Mouse (Mus musculus) heart, postnatal 25 days (tissue): ENCODE data around the gene Sult6b2. TPM values are rescaled to one million over a fixed set of nuclear protein-coding genes. Genes with fewer than 3 reads are reported as not detected.

Experiments
- DNase-seq: peaks from one replicate; pipeline ENCODE4 v3.0.0; 2022; ENCODE audit warnings: low spot score
- intact Hi-C: fragments of 180-260 bp; cut with DNase I; formaldehyde crosslinking; loops from one replicate; pipeline ENCODE4 v1.15.1; 2025
- total RNA-seq, 2 experiments: library from RNA; stranded (reverse); gene quantifications; 2 replicates each; pipeline ENCODE4 v1.2.3; 2021

The Sult6b2 gene
- total RNA-seq, result under 1 TPM in 1 of 2 experiments, not detected in 1; 0.23 TPM

GRCm38 (mm10) chr6:142804402-142804801 lies at the start of gene Sult6b2:
Sult6b2 (minus strand) TSS chr6:142804502.
- no peak for DNase-seq
- intact Hi-C loops, result no loop called here

DNA sequence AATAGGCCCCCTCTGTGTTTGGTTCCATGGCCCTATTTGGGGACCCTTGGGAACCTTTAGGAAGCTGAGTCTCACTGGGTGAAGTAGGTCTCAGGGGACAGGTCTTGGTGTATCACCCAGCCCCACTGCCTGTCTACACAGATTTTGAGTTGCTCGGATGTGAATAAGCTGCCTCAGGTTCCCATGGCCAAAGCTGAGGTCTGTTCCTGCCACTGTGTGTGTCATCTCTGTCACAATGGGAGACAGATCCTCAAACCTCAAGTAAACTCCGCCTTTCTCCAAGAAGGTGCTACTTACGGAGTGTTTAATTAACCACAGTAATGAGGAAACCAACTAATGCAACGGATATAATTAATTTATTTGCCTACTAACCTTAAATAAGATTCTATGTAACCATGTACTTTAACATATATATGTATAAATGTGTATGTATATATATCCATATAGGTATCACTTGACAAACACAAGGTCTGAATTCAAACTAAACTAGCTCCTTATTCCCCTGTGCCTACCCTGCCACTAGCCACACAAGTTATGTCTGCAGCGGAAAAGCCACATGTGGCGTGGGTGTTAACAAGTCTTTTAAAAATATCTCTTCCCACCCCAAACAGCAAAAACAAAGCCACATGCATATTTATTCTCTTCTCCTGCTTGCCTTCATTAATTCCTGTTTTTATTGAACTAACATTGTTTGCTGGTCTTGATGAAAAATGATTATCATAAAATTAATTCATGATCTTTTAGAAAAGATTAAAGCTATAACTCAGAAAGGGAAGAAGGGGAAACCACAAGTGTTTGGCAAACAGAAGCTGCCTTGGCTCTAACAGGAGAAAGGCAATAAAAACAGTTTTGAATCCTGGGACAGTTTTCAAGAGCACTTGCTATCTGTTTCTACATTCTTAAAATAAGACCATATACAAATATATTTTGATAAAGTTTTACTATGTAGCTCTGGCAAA lies 48.4 kb upstream of the Sult6b2 start:
- DNase-seq, result no peak
- intact Hi-C loops, result no loop called here

DNA sequence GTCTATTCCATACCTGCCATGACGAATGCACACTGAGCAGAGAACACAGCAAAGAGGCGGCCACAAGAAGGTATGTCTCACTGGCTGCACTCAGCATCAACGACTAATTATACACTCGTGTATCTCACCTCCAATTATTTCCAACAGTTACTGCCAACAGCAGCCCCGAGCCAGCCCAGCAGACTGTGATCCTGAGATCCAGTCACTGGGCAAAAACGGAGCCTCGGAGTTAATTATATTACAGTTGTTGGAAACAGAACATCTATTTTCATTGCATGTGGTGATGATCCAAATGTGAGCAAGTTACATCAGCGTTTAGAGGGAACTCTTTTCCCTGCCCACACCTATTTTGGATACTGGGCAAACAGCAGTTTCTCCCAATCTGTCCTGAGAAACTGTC lies 46.1 kb upstream of the Sult6b2 start:
- no peak for DNase-seq
- intact Hi-C loops, result no loop called here

- no peak for DNase-seq
- intact Hi-C loops, result no loop called here
Measured at GRCm38 (mm10) chr6:142849326-142849725, 45.0 kb upstream of the Sult6b2 start.

GRCm38 (mm10) chr6:142847914-142848674 lies 43.8 kb upstream of the Sult6b2 start:
- DNase-seq, result no peak
- intact Hi-C loops, result no loop called here

DNA sequence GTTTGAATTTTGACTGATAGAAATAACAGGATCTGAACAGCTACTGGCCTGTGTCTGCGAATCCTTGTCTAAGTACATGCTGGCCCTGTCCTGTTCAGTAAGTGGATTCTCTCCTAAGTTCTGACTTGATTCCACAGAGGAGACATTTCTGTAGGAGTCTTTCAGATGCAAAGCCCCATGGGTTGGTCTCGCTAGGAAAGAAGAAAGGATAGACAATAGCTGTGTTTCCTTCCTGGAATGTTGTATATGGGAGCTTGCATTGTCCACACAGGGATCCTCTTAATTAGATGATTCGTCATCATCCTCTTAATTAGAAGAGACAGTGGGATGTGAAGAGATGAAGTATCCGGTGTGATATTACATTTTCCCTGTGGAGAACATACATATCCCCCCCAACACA lies 42.6 kb upstream of the Sult6b2 start:
- intact Hi-C loops, result no loop called here
- DNase-seq, result no peak

GRCm38 (mm10) chr6:142845066-142845465 lies 40.8 kb upstream of the Sult6b2 start:
- intact Hi-C loops, result no loop called here

DNA sequence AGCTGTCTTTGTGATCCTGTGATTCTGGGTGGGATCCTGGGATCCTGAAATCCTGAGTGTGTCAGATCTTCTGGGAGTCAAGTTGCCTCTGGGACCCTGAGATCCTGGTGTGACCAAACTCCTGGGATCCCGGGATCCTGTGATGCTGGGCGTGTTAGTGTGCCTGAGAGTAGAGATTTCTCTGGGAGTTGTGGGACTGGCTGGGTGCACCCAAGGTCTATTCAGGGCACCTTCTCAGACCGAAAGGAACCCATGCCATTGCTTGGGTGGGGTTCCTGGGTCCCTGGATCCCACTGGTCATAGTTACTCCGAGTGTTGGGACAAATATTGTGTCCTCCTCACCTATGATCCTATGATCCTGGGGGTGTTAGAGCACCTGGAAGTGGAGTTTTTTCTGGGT lies 39.8 kb upstream of the Sult6b2 start:
- intact Hi-C loops, result no loop called here
- DNase-seq, result no peak

More at GRCm38 (mm10) chr6:142845066-142845465, 40.8 kb upstream of the Sult6b2 start:
- DNase-seq, result no peak

- intact Hi-C loops, result no loop called here
- no peak for DNase-seq
Measured at GRCm38 (mm10) chr6:142838501-142838900, 34.2 kb upstream of the Sult6b2 start.

DNA sequence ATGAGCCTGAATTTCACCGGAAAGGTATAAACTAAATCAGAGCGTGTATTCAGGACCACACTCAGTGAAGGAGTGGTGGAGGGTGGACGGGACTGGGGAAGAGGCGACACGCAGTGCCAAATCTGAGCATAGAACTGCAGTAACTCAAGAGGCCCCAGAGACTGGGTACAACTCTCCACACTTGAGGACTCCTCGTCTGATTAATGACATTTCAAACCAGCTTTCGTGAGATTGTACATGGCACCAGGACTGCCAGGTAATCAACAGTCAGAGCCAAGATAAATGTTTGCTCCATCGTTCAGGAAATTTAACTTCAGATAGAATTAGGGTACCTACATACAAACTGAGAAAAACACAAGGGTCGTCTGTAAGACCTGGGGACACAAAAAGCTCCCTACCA lies 33.0 kb upstream of the Sult6b2 start:
- intact Hi-C loops, result no loop called here
- DNase-seq, result no peak

- no peak for DNase-seq
- intact Hi-C loops, result no loop called here
Measured at GRCm38 (mm10) chr6:142835726-142836125, 31.4 kb upstream of the Sult6b2 start.

GRCm38 (mm10) chr6:142834911-142835310 lies 30.6 kb upstream of the Sult6b2 start:
- no peak for DNase-seq
- intact Hi-C loops, result no loop called here

- DNase-seq, result no peak
- intact Hi-C loops, result no loop called here
Measured at GRCm38 (mm10) chr6:142831706-142832105, 27.4 kb upstream of the Sult6b2 start.

DNA sequence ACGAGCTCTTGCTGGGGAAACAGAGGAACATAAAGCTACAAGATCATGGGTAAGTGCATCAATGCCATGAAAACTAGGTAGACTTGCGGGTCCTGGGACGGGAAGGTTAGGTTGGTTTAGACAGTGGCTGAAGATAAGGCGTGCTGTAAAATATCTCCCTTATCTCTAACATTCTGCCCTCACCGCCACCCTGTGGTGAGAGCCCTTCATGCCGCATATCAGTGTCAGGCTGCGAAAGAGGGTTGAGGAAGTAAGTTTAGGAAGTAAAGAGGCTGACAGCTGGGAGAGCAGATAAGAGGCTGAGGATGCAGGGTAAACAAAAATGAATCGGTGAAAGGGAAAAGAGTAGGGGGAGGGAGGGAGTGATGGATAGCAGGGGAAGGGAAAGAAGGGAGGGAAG lies 26.9 kb upstream of the Sult6b2 start:
- no peak for DNase-seq
- intact Hi-C loops, result no loop called here

DNA sequence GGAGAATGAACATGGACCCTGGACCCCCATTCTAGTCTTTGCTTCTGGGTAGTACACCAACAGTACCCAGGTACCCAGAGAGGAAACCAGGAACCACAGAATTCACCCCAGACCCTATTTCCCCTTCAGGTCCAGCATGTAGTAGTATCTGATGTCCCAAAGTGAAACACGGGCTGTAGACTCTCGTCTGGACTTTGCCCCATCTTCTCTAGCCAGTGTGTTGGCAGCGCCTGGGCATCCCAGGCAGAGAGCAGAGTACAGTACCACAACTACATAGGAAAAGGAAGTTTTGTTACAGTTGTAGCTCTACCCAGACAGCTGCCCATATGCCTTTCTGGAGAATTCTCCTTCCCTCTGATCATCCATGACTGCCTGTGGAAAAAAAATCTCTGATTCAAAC lies 25.9 kb upstream of the Sult6b2 start:
- no peak for DNase-seq
- intact Hi-C loops, result no loop called here

DNA sequence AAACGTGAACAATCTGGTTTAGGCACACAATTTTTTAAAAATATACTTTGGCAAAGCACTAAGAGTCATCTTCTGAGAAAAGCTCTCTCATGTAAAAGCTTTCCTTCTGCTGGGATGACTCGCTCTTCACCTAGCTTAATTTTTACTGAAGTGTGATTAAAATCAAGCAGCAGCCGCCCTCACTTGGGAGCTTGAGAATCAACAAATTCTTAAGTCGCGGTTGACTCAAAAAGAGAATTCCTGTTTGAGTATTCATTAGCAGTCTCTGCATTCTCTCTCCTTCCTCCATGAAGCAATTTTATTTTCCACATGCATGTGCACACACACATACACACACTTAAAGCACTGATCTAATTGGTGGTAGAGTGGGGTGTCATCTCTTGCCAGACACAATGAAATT lies 21.1 kb upstream of the Sult6b2 start:
- intact Hi-C loops, result no loop called here

GRCm38 (mm10) chr6:142823008-142823787 lies 18.9 kb upstream of the Sult6b2 start:
- no peak for DNase-seq
- intact Hi-C loops, result no loop called here

More for the DNA sequence above, 21.1 kb upstream of the Sult6b2 start:
- DNase-seq, result no peak

DNA sequence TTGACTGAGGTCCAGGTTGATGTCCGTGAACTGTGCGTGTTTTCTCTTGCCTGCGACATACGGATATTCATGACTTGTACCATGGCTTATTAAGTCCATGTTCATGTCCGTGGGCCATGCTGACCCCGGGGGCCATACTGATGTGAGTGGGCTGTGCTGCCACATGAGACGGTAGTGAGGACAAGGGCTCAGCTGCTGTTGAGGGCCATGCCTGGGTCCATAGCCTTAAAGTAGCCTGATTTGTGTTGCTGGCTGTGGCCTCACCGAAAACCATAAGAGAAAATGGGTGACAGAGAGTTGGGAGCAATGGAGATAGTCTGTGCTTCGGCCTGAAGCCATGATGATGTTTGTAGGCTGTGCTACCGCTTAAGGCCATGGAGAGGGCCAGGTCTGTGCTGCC lies 14.0 kb upstream of the Sult6b2 start:
- intact Hi-C loops, result loop anchor here (10.0 kb wide), 1 partner anchor 146 kb away; the partner anchor contains the start of gene St8sia1
- DNase-seq, result no peak

DNA sequence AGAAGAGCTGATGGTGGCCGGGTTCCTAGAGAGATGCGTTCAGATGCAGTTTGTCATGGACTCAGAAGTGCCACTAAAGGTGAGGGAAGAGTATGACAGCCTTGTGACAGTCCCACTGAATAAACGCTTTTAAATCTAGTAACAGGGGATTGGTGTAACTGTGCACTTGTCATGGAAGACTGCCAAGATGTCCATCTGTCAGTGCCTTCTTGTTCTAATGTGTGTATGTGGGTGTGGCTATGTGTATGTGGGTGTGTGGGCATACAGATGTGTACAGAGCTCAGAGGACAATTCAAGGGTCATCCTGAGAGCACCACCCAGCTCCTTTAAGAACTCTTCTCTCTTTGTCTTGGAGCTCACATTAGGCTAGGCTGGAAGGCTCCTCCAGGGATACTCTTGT lies 11.2 kb upstream of the Sult6b2 start:
- no peak for DNase-seq
- intact Hi-C loops, result loop anchor here (10.0 kb wide), 1 partner anchor 149 kb away; the partner anchor contains the start of gene St8sia1

DNA sequence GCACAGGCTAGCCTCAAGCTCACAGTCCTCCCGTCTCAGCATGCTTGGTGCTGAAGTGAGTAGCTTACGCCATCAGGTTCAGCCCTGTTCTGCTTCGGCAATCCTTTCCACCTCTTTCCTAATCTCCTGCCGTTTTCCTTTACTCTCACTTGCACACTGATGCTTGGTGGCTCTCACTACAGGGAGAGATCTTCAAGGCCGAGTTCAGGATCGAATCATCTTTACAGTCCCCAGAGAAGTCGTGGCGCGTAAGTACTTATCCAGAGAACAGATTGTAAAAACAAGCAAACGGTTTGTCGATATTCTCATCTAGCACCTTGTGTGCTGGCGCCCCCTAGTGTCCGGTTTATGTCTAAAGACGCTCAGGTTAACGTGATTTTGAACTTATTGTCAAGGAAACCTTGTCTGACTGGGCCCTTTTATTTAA lies 10.2 kb upstream of the Sult6b2 start:
- intact Hi-C loops, result loop anchor here (5.0 to 10.0 kb wide), 2 partner anchors 37 to 150 kb away; partner anchors contain the start of gene St8sia1
- peak; percentile 17 for DNase-seq
